ENCODE assay signal across 22 mouse cellular contexts in genomic region chr15:30895063-30895462, GRCm38 (mm10).
DNase-seq lines count a peak whose midpoint lies in the region; ATAC-seq and TF ChIP-seq lines count a peak whose summit lies in the region.
"Had no signal": no experiment of that assay in that cellular context is flagged by ENCODE, and none has a peak within 500 bp of the region (broad histone marks: within the 10 kb centered on the region; RNA-seq: fewer than 3 reads in every experiment).

No protein-coding gene starts in this region.

- no peaks in the 10 kb centered on the region for H3K36me3 ChIP-seq in forebrain, postnatal 0 days (ENCODE audit: insufficient read depth)
- peaks cover 6% of the 10 kb centered on the region for H3K36me3 ChIP-seq in forebrain, embryonic 10.5 days (replicated peaks)
- H3K36me3 ChIP-seq: embryonic facial prominence, embryonic 15.5 days; heart, embryonic 15.5 days; limb, embryonic 10.5 days; midbrain, embryonic 10.5 days had no signal

- no peak overlapping the region for H3K4me3 ChIP-seq in forebrain, postnatal 0 days (ENCODE audit: low read depth, low read length)
- no peak overlapping the region for H3K4me3 ChIP-seq in forebrain, embryonic 10.5 days
- H3K4me3 ChIP-seq in left cerebral cortex, adult 2 months: no peak overlapping the region
- H3K4me3 ChIP-seq: embryonic facial prominence, embryonic 15.5 days; heart, embryonic 15.5 days; limb, embryonic 10.5 days; midbrain, embryonic 10.5 days; neural tube, embryonic 13.5 days had no signal

- H3K27ac ChIP-seq in forebrain, postnatal 0 days (ENCODE audit: low read depth, low read length): no peak overlapping the region
- no peak overlapping the region for H3K27ac ChIP-seq in forebrain, embryonic 10.5 days
- peak overlapping the region; percentile 13; the same call in 1 of the 2 replicates for H3K27ac ChIP-seq in left cerebral cortex, adult 2 months
- H3K27ac ChIP-seq: embryonic facial prominence, embryonic 15.5 days; heart, embryonic 15.5 days; limb, embryonic 10.5 days; midbrain, embryonic 10.5 days; neural tube, embryonic 13.5 days had no signal

- 66% methylated on average over 5 of the region's 5 CpGs for WGBS in forebrain, postnatal 0 days
- 87% methylated on average over 5 of the region's 5 CpGs for WGBS in forebrain, embryonic 10.5 days

- no peak overlapping the region for H3K9ac ChIP-seq in forebrain, postnatal 0 days
- H3K9ac ChIP-seq: embryonic facial prominence, embryonic 15.5 days; heart, embryonic 15.5 days; neural tube, embryonic 13.5 days had no signal

- intact Hi-C loops in left cerebral cortex, adult 2 months (cut with DNase I): no loop called here
- intact Hi-C loops in left cerebral cortex, postnatal 36 days (cut with DNase I): no loop called here

- no peaks in the 10 kb centered on the region for H3K4me1 ChIP-seq in forebrain, postnatal 0 days (ENCODE audit: insufficient read depth)
- no peaks in the 10 kb centered on the region for H3K4me1 ChIP-seq in forebrain, embryonic 10.5 days
- H3K4me1 ChIP-seq: embryonic facial prominence, embryonic 15.5 days; limb, embryonic 10.5 days; midbrain, embryonic 10.5 days; neural tube, embryonic 13.5 days had no signal

- H3K27me3 ChIP-seq in forebrain, postnatal 0 days (ENCODE audit: insufficient read depth, low read length): no peaks in the 10 kb centered on the region
- H3K27me3 ChIP-seq in forebrain, embryonic 10.5 days (ENCODE audit: poor library complexity, severe bottlenecking): no peaks in the 10 kb centered on the region
- H3K27me3 ChIP-seq: embryonic facial prominence, embryonic 15.5 days; heart, embryonic 15.5 days; neural tube, embryonic 13.5 days had no signal

- TF ChIP-seq CTCF in forebrain, postnatal 0 days (IDR thresholded peaks at IDR 0.05; ENCODE audit: low read depth): no peak
- TF ChIP-seq CTCF in left cerebral cortex, adult 2 months (IDR thresholded peaks at IDR 0.05): no peak

- ATAC-seq in forebrain, postnatal 0 days: peak; percentile 58; the same call in 1 of the 2 replicates
- ATAC-seq in inflammation-experienced regulatory T-cells, adult 6 months: no peak

- peak; percentile 29 for DNase-seq in forebrain, postnatal 0 days
- DNase-seq in forebrain, embryonic 10.5 days (ENCODE audit: extremely low spot score, low spot score): no peak
- no peak for DNase-seq in left cerebral cortex, adult 2 months (ENCODE audit: extremely low spot score in 1 of 2, low spot score in 2 of 2)
- DNase-seq in left cerebral cortex, postnatal 36 days (ENCODE audit: low spot score in 2 of 2): no peak
- peak; percentile 80 to 90 for DNase-seq in cerebellum, adult 18-20 months
- peak; percentile 79 to 82 for DNase-seq in cerebellum, postnatal 36 days
- DNase-seq: adrenal gland, postnatal 10 days; B cell, adult 2 months; embryo, embryonic 11 days; gastrocnemius, postnatal 10 days; heart, adult 18-20 months; kidney, adult 9 months; kidney, postnatal 4 days; lung, adult 2 months; lung, postnatal 4 days had no signal

- H3K9me3 ChIP-seq in forebrain, postnatal 0 days (ENCODE audit: low read length): no peaks in the 10 kb centered on the region
- H3K9me3 ChIP-seq in forebrain, embryonic 10.5 days: no peaks in the 10 kb centered on the region
- H3K9me3 ChIP-seq: embryonic facial prominence, embryonic 15.5 days; heart, embryonic 15.5 days; limb, embryonic 10.5 days; midbrain, embryonic 10.5 days; neural tube, embryonic 13.5 days had no signal

- H3K4me2 ChIP-seq in forebrain, postnatal 0 days (ENCODE audit: low read depth): no peak overlapping the region
- H3K4me2 ChIP-seq: embryonic facial prominence, embryonic 15.5 days; heart, embryonic 15.5 days; liver, embryonic 11.5 days; neural tube, embryonic 13.5 days had no signal

Comparison
In these comparisons a context has a peak if more than half of its experiments do, and no peak if none do; other contexts are left out.
1. DNase-seq: peak in forebrain, postnatal 0 days (single experiment), cerebellum, adult 18-20 months (2 of 2) and cerebellum, postnatal 36 days (2 of 2); none in forebrain, embryonic 10.5 days (single experiment), left cerebral cortex, adult 2 months (0 of 2) and left cerebral cortex, postnatal 36 days (0 of 2).